Mouse (Mus musculus): Measurements from ENCODE around the gene Sec14l1. TPM values are rescaled to one million over a fixed set of nuclear protein-coding genes. Genes with fewer than 3 reads are reported as not detected.

Gene Sec14l1
- total and polyA plus RNA-seq, 3 experiments: 42.0 to 55.9 TPM; not detected in 1

- Histone ChIP-seq H3K27ac (ENCODE audit: control insufficient read depth, low read depth, low read length) (no peak overlapping the region), H3K9ac (ENCODE audit: control insufficient read depth, low read depth, low read length, poor library complexity, severe bottlenecking) (no peak overlapping the region), H3K27me3 (ENCODE audit: control insufficient read depth in 1 of 2, insufficient read depth in 2 of 2, low read length in 2 of 2) (no peaks in the 10 kb centered on the region), H3K9me3 (replicated peaks; ENCODE audit: insufficient read depth, low read length) (no peaks in the 10 kb centered on the region), H3K4me1 (ENCODE audit: control insufficient read depth in 1 of 2, insufficient read depth in 2 of 2, low read length in 2 of 2) (peaks cover 32 to 43% of the 10 kb centered on the region in 2 experiments), H3K36me3 (ENCODE audit: control insufficient read depth in 1 of 2, insufficient read depth in 2 of 2, low read length in 2 of 2) (peaks cover 0 to 39% of the 10 kb centered on the region in 2 experiments; a peak in 2 of 4 replicates), H3K79me2 (ENCODE audit: control insufficient read depth, insufficient read depth, low read length, poor library complexity) (no peaks in the 10 kb centered on the region), H3K4me3 (ENCODE audit: control insufficient read depth in 1 of 2, insufficient read depth in 1 of 2, low read depth in 2 of 2, low read length in 2 of 2) (no peak overlapping the region)
- DNase-seq (ENCODE audit: low read depth, low spot score): no peak
- no peak for TF ChIP-seq USF2 (IDR thresholded peaks at IDR 0.05; ENCODE audit: borderline replicate concordance in 1 of 2, insufficient read depth in 1 of 2, low read depth in 1 of 2, low read length in 2 of 2)
- no peak for TF ChIP-seq SMC3 (IDR thresholded peaks at IDR 0.05; ENCODE audit: low read depth, low read length)
- TF ChIP-seq NRF1 (IDR thresholded peaks at IDR 0.05; ENCODE audit: insufficient read depth, low read depth, low read length, poor library complexity, severe bottlenecking): no peak
- TF ChIP-seq GABPA (IDR thresholded peaks at IDR 0.05; ENCODE audit: low read depth, low read length): no peak
These were observed 9.7 kb upstream of the Sec14l1 start for GRCm38 (mm10) chr11:117105315-117105714.

GRCm38 (mm10) chr11:117105850-117106249, 9.1 kb upstream of the Sec14l1 start:
- Histone ChIP-seq H3K9me3 (replicated peaks; ENCODE audit: insufficient read depth, low read length) (no peaks in the 10 kb centered on the region), H3K27me3 (ENCODE audit: control insufficient read depth in 1 of 2, insufficient read depth in 2 of 2, low read length in 2 of 2) (no peaks in the 10 kb centered on the region), H3K9ac (ENCODE audit: control insufficient read depth, low read depth, low read length, poor library complexity, severe bottlenecking) (no peak overlapping the region), H3K36me3 (ENCODE audit: control insufficient read depth in 1 of 2, insufficient read depth in 2 of 2, low read length in 2 of 2) (peaks cover 0 to 43% of the 10 kb centered on the region in 2 experiments; a peak in 2 of 4 replicates), H3K79me2 (ENCODE audit: control insufficient read depth, insufficient read depth, low read length, poor library complexity) (no peaks in the 10 kb centered on the region), H3K4me3 (ENCODE audit: control insufficient read depth in 1 of 2, insufficient read depth in 1 of 2, low read depth in 2 of 2, low read length in 2 of 2) (no peak overlapping the region), H3K4me1 (ENCODE audit: control insufficient read depth in 1 of 2, insufficient read depth in 2 of 2, low read length in 2 of 2) (peaks cover 35 to 47% of the 10 kb centered on the region in 2 experiments), H3K27ac (ENCODE audit: control insufficient read depth, low read depth, low read length) (no peak overlapping the region)
- DNase-seq (ENCODE audit: low read depth, low spot score): no peak
- TF ChIP-seq ZC3H11A (IDR thresholded peaks at IDR 0.05; ENCODE audit: low read depth, low read length) (no peak), ETS1 (IDR thresholded peaks at IDR 0.05; ENCODE audit: low read depth, low read length) (no peak), UBTF (IDR thresholded peaks at IDR 0.05; ENCODE audit: borderline replicate concordance, insufficient read depth, low read depth, low read length) (no peak), USF2 (IDR thresholded peaks at IDR 0.05; ENCODE audit: borderline replicate concordance in 1 of 2, insufficient read depth in 1 of 2, low read depth in 1 of 2, low read length in 2 of 2) (no peak), ZNF384 (IDR thresholded peaks at IDR 0.05; ENCODE audit: low read depth, low read length) (no peak), JUND (IDR thresholded peaks at IDR 0.05; ENCODE audit: low read depth, low read length) (no peak), RAD21 (IDR thresholded peaks at IDR 0.05; ENCODE audit: low read depth, low read length) (no peak), MXI1 (IDR thresholded peaks at IDR 0.05; ENCODE audit: low read depth, low read length) (no peak), E2F4 (IDR thresholded peaks at IDR 0.05; ENCODE audit: borderline replicate concordance, low read depth, low read length) (no peak), NRF1 (IDR thresholded peaks at IDR 0.05; ENCODE audit: insufficient read depth, low read depth, low read length, poor library complexity, severe bottlenecking) (no peak), BHLHE40 (IDR thresholded peaks at IDR 0.05; ENCODE audit: borderline replicate concordance, low read depth, low read length) (no peak), MAX (IDR thresholded peaks at IDR 0.05; ENCODE audit: low read length) (no peak), ZKSCAN1 (IDR thresholded peaks at IDR 0.05; ENCODE audit: low read depth, low read length) (no peak), MYC (IDR thresholded peaks at IDR 0.05; ENCODE audit: low read depth, low read length) (no peak), MEF2A (IDR thresholded peaks at IDR 0.05; ENCODE audit: extremely low read depth, insufficient replicate concordance, low read depth, low read length, poor library complexity, severe bottlenecking) (no peak), POLR2AphosphoS2 (IDR thresholded peaks at IDR 0.05; ENCODE audit: low read length) (no peak), SMC3 (IDR thresholded peaks at IDR 0.05; ENCODE audit: low read depth, low read length) (no peak), ELF1 (IDR thresholded peaks at IDR 0.05; ENCODE audit: low read depth, low read length) (no peak), HCFC1 (IDR thresholded peaks at IDR 0.05; ENCODE audit: low read depth, low read length) (no peak)

Data from MEL (cell line).